Mouse (Mus musculus) heart, postnatal 10 days (tissue): ENCODE data around the gene Babam1. TPM values are rescaled to one million over a fixed set of nuclear protein-coding genes. Genes with fewer than 3 reads are reported as not detected.
"Not testable (repeated sequence)": the region's sequence is repeated elsewhere in the genome, so short reads cannot be mapped to it uniquely, and the experiment has no call there.

ENCODE experiments used
- DNase-seq, 2 experiments: peaks; one replicate each; pipeline ENCODE4 v3.0.0; 2021
- intact Hi-C: fragments of 180-260 bp; cut with DNase I; formaldehyde crosslinking; loops from one replicate; pipeline ENCODE4 v1.15.1; 2025
- total RNA-seq, 2 experiments: library from RNA; stranded (reverse); gene quantifications; 2 replicates each; pipeline ENCODE4 v1.2.3; 2021

Babam1 gene
- total RNA-seq, 2 experiments from 2014 or later = 65.1 to 65.7 TPM

- DNase-seq = no peak
- intact Hi-C loops = loop anchor here (5.0 kb wide), 3 partner anchors 33 to 178 kb away; partner anchors contain the start of genes Haus8, Myo9b and Ocel1
These were observed 8.3 kb downstream of the Babam1 start for GRCm38 (mm10) chr8:71404951-71405351.

DNA sequence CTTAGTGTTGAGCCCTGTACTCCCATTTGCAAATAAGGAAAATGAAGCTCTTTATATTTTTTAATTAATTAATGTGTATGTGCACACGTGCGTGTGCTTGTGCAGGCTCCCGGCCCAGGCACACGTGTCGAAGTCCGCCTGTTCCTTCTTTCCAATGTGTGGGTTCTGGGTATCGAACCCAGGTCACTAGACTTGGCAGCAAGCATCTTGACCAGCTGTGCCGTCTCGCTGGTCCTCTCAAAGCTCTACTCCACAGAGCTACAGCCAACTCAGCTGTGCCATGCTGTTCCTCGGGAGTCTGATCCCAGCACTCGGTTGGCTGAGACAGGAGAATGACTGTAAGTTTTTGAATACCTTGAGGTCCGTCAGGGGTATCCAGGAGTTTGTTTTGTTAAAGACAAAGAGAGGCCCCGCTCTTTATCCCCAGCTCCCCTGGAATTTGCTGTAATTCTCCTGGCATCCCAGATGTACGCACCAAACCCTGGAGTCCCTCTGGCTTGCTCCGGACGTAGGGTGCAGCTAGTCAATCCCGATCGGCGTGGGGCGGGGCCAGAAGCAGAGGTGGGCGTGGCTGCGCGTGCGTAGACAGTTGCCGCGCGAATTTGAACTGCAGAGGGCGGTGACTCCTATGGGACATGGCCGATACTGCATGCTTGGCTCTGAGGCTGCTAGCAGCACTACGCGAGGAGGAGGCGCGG lies 8.9 kb downstream of the Babam1 start, which contains the start of gene Ankle1:
Gene Ankle1, plus strand, starts transcription at position 610 of the 698 bp plus-strand sequence.
- peak; percentile 97 to 99 for DNase-seq
- intact Hi-C loops = loop anchor here (1.0 to 5.0 kb wide), 4 partner anchors 33 to 178 kb away; partner anchors contain the start of genes Haus8, Myo9b and Ocel1

DNA sequence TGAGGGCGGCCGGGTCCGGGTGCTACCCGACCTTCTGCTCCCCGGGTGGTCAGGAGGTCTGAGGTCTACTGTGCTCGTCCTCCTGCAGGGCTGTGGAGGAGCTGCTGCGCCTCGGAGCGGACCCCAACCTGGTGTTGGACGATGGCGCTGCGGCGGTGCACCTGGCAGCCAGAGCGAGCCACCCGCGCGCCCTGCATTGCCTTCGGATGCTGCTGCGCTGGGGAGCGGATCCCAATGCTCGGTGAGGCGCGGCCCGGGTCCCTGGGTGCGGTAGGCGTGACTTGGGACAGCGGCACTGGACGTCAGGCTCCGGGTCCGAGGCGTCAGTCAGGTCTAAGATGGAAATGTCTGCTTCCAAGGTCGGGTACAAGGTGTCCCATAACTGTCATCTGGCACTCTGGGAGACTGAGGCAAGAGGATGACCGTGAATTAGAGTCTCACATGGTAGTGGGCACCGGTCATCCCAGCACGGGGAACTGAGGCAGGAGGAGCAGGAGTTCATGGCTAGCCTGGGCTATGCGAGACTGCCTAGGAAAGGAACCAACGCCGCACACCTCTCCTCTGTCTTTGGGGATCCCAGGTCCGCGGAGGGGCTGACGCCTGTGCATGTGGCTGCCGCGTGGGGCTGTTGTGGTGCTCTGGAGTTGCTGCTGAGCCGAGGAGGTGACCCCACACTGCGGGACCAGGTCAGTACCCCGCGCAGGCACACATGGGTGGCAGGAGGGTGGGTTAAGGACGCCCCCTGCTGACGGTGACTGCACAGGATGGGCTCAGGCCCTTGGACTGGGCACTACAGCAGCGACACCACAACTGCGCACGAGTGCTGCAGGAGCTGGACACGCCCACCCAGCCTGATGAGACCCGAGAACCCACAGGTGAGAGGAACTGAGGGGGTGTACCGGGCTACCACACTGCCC lies 9.7 kb downstream of the Babam1 start:
- intact Hi-C loops = loop anchor here (1.0 to 5.0 kb wide), 4 partner anchors 34 to 179 kb away; partner anchors contain the start of genes Haus8, Myo9b and Ocel1
- peak; percentile 65 to 75 for DNase-seq

- intact Hi-C loops = loop anchor here (5.0 kb wide), 3 partner anchors 35 to 180 kb away; partner anchors contain the start of genes Haus8, Myo9b and Ocel1
- DNase-seq = no peak
These were observed 10.8 kb downstream of the Babam1 start for GRCm38 (mm10) chr8:71407441-71407840.

DNA sequence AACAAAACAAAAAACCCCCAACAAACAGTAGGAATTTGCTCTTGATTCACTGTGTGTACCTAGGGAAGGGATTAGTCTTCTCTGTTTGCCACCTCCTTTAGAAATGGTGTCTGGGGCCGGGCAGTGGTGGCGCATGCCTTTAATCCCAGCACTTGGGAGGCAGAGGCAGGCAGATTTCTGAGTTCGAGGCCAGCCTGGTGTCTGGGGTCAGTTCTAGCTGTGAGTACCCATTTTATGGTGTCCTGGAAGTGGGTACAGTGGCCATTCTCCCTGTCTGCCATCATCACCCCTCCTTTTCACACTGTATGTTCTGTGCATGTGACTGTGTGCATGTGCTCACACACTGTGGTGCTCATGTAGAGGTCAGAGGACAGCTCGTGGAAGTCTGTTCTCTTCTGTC lies 11.6 kb downstream of the Babam1 start:
- no peak for DNase-seq

DNA sequence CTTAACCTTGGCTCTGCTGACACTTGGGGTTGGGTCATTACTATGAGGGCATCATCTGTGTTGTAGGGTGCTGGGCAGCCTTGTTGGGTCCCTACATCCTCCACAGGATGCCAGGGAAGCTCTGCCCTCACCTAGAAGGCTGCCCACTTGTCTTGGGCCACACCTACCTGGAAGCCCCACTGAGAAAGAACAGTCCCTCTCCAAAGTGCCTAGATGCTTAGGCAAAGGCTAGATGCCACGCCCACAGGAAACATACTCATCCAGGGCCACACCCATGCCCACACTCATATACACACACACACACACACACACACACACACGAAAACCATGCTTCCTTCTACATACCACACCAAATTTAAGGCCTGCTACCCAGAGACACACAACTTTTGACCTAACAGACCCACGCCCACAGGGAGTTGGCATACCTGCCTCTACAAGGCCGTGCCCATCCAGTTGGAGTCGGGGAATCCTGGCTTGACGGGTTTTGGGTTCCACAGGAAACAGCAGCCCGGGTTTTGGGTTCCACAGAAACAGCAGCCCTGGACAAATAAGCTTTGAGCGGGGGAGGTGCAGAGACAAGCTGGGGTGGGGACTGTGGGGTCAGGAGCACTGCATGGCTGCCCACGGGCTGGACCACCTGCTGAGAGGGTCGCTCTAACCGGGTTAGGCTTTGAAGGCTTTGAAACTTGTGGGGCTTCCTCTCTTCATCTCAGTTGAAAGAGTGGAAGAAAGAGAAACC lies 15.0 kb downstream of the Babam1 start:
- intact Hi-C loops = loop anchor here (5.0 kb wide), 1 partner anchor 1116 kb away; no protein-coding TSS in a partner anchor
- DNase-seq = no peak

More for the DNA sequence above, 11.6 kb downstream of the Babam1 start:
- intact Hi-C loops = loop anchor here (5.0 kb wide), 3 partner anchors 36 to 181 kb away; partner anchors contain the start of genes Haus8, Myo9b and Ocel1

DNA sequence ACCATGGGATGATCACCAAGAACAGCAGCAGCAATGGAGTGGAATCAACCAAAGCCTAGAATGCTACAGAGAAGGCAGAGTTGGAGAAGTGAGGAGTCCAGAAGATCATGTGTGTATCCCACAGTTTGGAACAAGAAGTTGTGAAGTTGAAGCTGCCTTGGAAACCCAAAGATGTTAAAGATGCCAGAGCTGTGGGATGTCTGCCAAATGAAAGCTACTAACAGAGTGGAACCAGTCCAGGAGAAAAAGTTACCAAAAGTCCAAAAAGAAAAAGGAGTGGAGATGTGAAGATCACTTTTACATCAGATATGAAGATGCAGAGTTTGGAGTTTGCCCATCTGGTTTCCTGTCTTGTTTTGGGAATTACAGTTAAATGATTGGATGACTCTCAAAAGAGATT lies 25.5 kb downstream of the Babam1 start:
- no peak for DNase-seq
- intact Hi-C loops = no loop called here

GRCm38 (mm10) chr8:71432935-71433334 lies 36.3 kb downstream of the Babam1 start:
- intact Hi-C loops, DNase-seq: not testable (repeated sequence)

GRCm38 (mm10) chr8:71437041-71437440 lies 40.4 kb downstream of the Babam1 start:
- intact Hi-C loops = no loop called here
- no peak for DNase-seq

DNA sequence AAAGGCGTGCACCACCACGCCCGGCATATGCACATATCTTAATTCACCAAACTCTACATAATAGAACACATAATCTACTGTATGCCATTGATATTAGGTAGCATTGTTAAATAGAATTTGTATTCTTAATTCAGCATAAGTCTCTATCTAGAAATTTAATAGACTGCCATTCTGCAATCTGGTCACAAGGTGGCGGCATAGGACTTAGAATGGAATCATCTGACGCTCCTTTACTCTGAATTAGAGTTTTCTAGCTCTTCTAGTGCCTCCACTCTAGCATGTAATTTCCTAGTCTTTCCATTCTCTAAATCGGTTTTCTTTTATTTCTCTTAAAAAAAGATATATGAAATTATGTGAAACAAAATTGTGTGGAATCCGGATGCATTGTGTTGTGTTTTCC lies 44.7 kb downstream of the Babam1 start:
- peak; percentile 58 to 80 for DNase-seq
- intact Hi-C loops = loop anchor here (1.0 to 2.0 kb wide), 4 partner anchors 53 to 219 kb away; partner anchors contain the start of gene Fam129c

DNA sequence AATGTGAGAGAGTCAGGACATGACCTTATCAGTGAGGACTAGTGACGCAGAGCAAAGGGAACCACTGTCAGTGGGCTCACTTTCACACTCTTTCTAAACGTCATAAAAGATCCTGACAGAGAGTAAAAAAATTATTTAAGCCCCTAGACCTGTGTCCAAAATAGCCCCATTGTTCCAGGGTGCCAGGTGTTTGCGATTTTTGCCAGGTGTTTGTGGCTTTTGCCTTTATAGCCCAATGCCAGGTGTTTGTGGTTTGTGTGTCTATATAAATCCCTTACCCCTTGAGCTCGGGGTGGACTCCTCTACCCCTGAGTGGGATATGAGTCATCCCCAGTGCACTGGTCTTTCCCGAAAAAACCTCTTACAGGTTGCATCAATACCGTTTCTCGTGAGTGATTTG lies 48.4 kb downstream of the Babam1 start:
- intact Hi-C loops = no loop called here
- DNase-seq = no peak

DNA sequence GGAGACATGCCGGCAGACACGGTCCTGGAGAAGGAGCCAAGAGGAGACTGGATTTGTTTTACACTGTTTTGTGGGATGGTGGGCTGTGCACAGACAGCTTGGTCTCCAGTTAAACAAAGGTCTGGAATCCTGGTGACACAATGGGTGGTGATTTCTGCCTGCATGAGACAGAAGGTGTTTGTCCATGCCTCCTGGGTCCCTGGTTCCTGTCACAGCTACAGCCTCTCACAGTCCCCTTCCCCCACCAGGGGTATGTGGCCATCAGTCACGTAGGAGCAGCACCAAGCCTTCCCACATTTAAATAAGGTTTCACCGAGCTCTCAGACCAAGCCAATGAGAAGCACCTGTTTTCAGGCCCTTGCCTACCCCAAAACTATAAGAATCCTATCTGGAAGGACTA lies 54.7 kb downstream of the Babam1 start:
- intact Hi-C loops = no loop called here
- DNase-seq = no peak

GRCm38 (mm10) chr8:71451777-71452176 lies 55.1 kb downstream of the Babam1 start:
- DNase-seq = no peak
- intact Hi-C loops = no loop called here

DNA sequence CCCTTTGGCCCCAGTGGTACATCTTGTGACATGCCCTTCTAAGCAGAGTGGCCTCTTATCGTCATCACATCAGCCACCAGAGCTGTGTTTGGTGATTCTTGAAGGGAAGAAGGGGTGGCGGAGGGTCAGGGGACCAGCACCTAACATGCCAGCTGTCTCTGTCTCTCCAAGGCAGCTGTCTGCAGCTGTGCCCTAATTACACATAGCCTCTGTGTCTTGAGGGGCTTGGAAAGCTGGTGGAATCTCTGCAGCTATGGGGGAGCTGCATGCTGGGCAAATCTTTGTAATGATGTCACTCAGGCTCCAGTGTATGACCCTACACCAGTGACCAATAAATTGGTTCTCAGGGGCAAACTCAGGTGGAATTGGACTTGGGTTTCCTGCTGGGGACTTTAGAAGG lies 56.0 kb downstream of the Babam1 start:
- no peak for DNase-seq

More for the DNA sequence above, 56.0 kb downstream of the Babam1 start:
- intact Hi-C loops = no loop called here

Other genes starting within 250 kb of the Babam1 start
- 10 to 100 TPM; 41.0 to 43.5 TPM for gene Myo9b, start 124.1 kb upstream of the Babam1 start, total RNA-seq
- 10 to 100 TPM; 38.9 to 52.7 TPM for gene Haus8, start 123.9 kb upstream of the Babam1 start, total RNA-seq
- 100 to 1,000 TPM; 110 to 116 TPM for gene Use1, start 30.0 kb upstream of the Babam1 start, total RNA-seq
- gene Ocel1, start 25.6 kb upstream of the Babam1 start, total RNA-seq = 10 to 100 TPM; 10.8 to 11.3 TPM
- gene Nr2f6, start 14.9 kb upstream of the Babam1 start, total RNA-seq = 10 to 100 TPM; 57.8 to 60.1 TPM
- 10 to 100 TPM; 38.0 to 42.7 TPM for gene Ushbp1, start 1.1 kb upstream of the Babam1 start, total RNA-seq
- gene Ankle1, start 9.1 kb downstream of the Babam1 start, total RNA-seq = 1 to 10 TPM; 2.8 to 3.4 TPM
- gene Abhd8, start 66.8 kb downstream of the Babam1 start, total RNA-seq = 10 to 100 TPM; 31.7 to 34.6 TPM
- 100 to 1,000 TPM; 103 to 116 TPM for gene Mrpl34, start 68.1 kb downstream of the Babam1 start, total RNA-seq
- 10 to 100 TPM; 37.8 to 39.1 TPM for gene Dda1, start 72.3 kb downstream of the Babam1 start, total RNA-seq
- gene Ano8, start 89.1 kb downstream of the Babam1 start, total RNA-seq = 10 to 100 TPM; 14.6 to 15.3 TPM
- 10 to 100 TPM; 19.7 to 22.1 TPM for gene Gtpbp3, start 91.2 kb downstream of the Babam1 start, total RNA-seq
- 10 to 100 TPM; 21.8 to 22.0 TPM for gene Plvap, start 114.9 kb downstream of the Babam1 start, total RNA-seq
- gene Ccdc194, start 128.8 kb downstream of the Babam1 start, total RNA-seq = under 1 TPM in 1 of 2 experiments, not detected in 1; 0.17 TPM
- gene Bst2, start 140.6 kb downstream of the Babam1 start, total RNA-seq = 10 to 100 TPM; 13.0 to 13.5 TPM
- gene Mvb12a, start 146.1 kb downstream of the Babam1 start, total RNA-seq = 10 to 100 TPM; 30.2 to 32.5 TPM
- under 1 TPM in 1 of 2 experiments, not detected in 1; 0.27 TPM for gene Tmem221, start 162.0 kb downstream of the Babam1 start, total RNA-seq
- gene Nxnl1, start 169.7 kb downstream of the Babam1 start, total RNA-seq = under 1 TPM in 1 of 2 experiments, not detected in 1; 0.12 TPM
- gene Slc27a1, start 172.0 kb downstream of the Babam1 start, total RNA-seq = 100 to 1,000 TPM; 118 to 120 TPM
- gene Pgls, start 195.3 kb downstream of the Babam1 start, total RNA-seq = 10 to 100 TPM; 78.8 to 87.3 TPM
- gene Fam129c, start 200.8 kb downstream of the Babam1 start, total RNA-seq = 1 to 10 TPM in 1 of 2 experiments, under 1 TPM in 1; 0.81 to 1.3 TPM
- gene Colgalt1, start 214.1 kb downstream of the Babam1 start, total RNA-seq = 10 to 100 TPM; 46.3 to 54.9 TPM